Mouse (Mus musculus) C2C12 (cell line): Measurements from ENCODE around the gene Sltm.

Experiments used
- CTCF ChIP-seq: IDR thresholded peaks from one replicate; pipeline ENCODE4 v1.5.1; 2011; ENCODE audit not compliant: control insufficient read depth, insufficient read depth, insufficient read length
- MAX ChIP-seq: IDR thresholded peaks from one replicate; pipeline ENCODE4 v1.6.1; 2011; ENCODE audit warnings: mild to moderate bottlenecking, control low read depth
- MYOG ChIP-seq: IDR thresholded peaks from one replicate; pipeline ENCODE4 v1.6.1; 2011; ENCODE audit not compliant: control insufficient read depth, insufficient read length; ENCODE audit errors: extremely low read depth
- USF1 ChIP-seq: IDR thresholded peaks from one replicate; pipeline ENCODE4 v1.6.1; 2011; ENCODE audit warnings: low read depth, mild to moderate bottlenecking, control low read depth, moderate library complexity

DNA sequence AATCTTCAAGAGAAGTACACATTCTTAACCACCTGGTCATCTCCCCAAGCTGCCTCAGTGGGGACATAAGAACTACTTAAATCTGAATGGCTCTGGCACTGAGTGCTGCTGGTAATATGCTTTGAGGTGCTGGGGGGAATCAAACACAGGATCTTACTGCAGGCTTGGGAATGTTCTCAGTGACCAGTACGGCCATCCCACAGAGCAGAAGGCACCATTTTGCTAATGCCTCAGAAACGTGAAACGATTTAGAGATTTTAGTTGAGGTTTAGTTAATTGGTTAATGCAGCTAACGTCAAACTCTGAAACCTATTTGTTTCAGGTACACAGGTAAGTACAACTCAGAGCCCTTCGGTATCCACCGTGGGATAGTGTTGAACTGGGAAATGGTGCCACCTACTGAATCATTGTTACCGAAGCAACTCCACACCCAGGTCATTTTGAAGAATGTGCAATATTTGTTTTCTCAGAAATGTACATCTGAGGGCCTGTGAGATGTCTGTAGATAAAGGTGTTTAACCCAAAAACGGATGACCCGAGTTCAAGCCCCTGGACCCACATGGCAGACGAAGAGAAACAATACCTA is 31.5 kb upstream of the Sltm start:
- TF ChIP-seq CTCF (no peak), MYOG (no peak), USF1 (no peak), MAX (no peak)
